Mouse (Mus musculus): Measurements from ENCODE around the gene Rtn3. TPM values are rescaled to one million over a fixed set of nuclear protein-coding genes. Genes with fewer than 3 reads are reported as not detected.

Rtn3 gene
- polyA plus RNA-seq, 1 experiment from 2014 or later: 566 TPM

- no peak overlapping the region for H3K27ac ChIP-seq
- peak; percentile 76; the same call in 1 of the 2 replicates for ATAC-seq
- WGBS: 77% methylated on average over 5 of the region's 5 CpGs
Measured at GRCm38 (mm10) chr19:7436061-7436970, 46.8 kb downstream of the Rtn3 start.

GRCm38 (mm10) chr19:7434887-7435286 is 48.2 kb downstream of the Rtn3 start:
- Histone ChIP-seq H3K27me3 (no peaks in the 10 kb centered on the region), H3K36me3 (peaks cover 54% of the 10 kb centered on the region), H3K9me3 (no peaks in the 10 kb centered on the region), H3K4me1 (replicated peaks) (peaks cover 9% of the 10 kb centered on the region), H3K4me2 (replicated peaks) (no peak overlapping the region), H3K4me3 (replicated peaks) (no peak overlapping the region), H3K27ac (no peak overlapping the region), H3K9ac (replicated peaks) (no peak overlapping the region)
- ATAC-seq: no peak
- 94% methylated on average over 2 of the region's 2 CpGs for WGBS

More at GRCm38 (mm10) chr19:7436061-7436970, 46.8 kb downstream of the Rtn3 start:
- peaks cover 12% of the 10 kb centered on the region for H3K4me1 ChIP-seq (replicated peaks)
- no peak overlapping the region for H3K4me3 ChIP-seq (replicated peaks)
- peaks cover 43% of the 10 kb centered on the region for H3K36me3 ChIP-seq
- no peaks in the 10 kb centered on the region for H3K9me3 ChIP-seq
- no peak overlapping the region for H3K4me2 ChIP-seq (replicated peaks)
- H3K9ac ChIP-seq (replicated peaks): no peak overlapping the region
- no peaks in the 10 kb centered on the region for H3K27me3 ChIP-seq

DNA sequence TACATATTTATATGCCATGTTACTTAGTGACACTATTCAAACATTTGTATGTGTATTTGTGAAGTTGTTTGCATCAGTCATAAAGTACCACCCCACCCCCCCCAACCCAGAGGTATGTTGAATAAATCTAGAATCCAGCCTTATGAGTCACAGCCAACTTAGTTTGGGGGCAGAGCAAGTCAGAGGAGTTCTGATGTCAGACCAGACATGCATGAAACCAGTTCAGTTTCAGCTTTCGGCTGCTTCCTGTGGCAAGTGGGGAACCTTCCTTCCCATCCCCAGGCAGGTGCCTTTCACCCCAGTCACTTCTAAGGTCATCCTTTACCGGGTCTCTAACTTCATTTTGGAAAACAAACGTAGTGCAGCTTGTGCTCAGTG is 57.7 kb downstream of the Rtn3 start:
- Histone ChIP-seq H3K36me3 (peaks cover 83% of the 10 kb centered on the region), H3K27me3 (no peaks in the 10 kb centered on the region), H3K4me2 (replicated peaks) (no peak overlapping the region), H3K4me1 (replicated peaks) (peaks cover 51% of the 10 kb centered on the region), H3K27ac (no peak overlapping the region), H3K9ac (replicated peaks) (no peak overlapping the region), H3K4me3 (replicated peaks) (no peak overlapping the region), H3K9me3 (no peaks in the 10 kb centered on the region)
- no peak for ATAC-seq
- 55% methylated on average over 3 of the region's 3 CpGs for WGBS

GRCm38 (mm10) chr19:7424590-7425397 is 58.3 kb downstream of the Rtn3 start:
- Histone ChIP-seq H3K27me3 (no peaks in the 10 kb centered on the region), H3K4me3 (replicated peaks) (peak overlapping the region; percentile 82; the same call in 1 of the 2 replicates), H3K4me2 (replicated peaks) (peak overlapping the region; percentile 70), H3K27ac (peak overlapping the region; percentile 99), H3K4me1 (replicated peaks) (peaks cover 57% of the 10 kb centered on the region), H3K9ac (replicated peaks) (peak overlapping the region; percentile 89), H3K36me3 (peaks cover 83% of the 10 kb centered on the region), H3K9me3 (no peaks in the 10 kb centered on the region)
- ATAC-seq: no peak
- WGBS: 61% methylated on average over 8 of the region's 8 CpGs

DNA sequence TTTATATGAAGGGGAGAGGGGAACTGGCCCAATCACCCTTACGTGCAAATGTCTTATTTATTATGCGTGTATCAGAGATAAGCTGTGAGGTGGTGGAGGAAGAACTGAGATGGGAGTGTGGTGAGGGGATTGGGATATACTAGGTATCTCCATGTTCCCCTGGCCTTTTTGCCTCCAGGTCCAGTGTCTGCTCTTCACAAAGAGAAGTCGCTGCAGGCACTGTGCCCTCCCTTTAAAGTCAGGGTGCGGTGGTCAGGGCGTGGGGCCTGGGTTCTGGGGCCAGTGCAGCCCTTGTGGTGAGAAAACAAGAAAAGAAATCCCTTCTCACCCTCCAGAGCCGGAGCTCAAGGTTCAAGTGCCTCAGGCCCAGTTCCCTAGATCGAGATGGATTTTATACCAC is 59.0 kb downstream of the Rtn3 start:
- Histone ChIP-seq H3K4me2 (replicated peaks) (peak overlapping the region; percentile 70), H3K4me3 (replicated peaks) (peak overlapping the region; percentile 82), H3K27me3 (no peaks in the 10 kb centered on the region), H3K9me3 (no peaks in the 10 kb centered on the region), H3K4me1 (replicated peaks) (peaks cover 64% of the 10 kb centered on the region), H3K27ac (peak overlapping the region; percentile 99), H3K9ac (replicated peaks) (peak overlapping the region; percentile 89), H3K36me3 (peaks cover 78% of the 10 kb centered on the region)
- ATAC-seq: no peak
- WGBS: 44% methylated on average over 7 of the region's 7 CpGs

GRCm38 (mm10) chr19:7423656-7424030 is 59.4 kb downstream of the Rtn3 start:
- Histone ChIP-seq H3K9me3 (no peaks in the 10 kb centered on the region), H3K27ac (peak overlapping the region; percentile 99), H3K36me3 (peaks cover 73% of the 10 kb centered on the region), H3K4me1 (replicated peaks) (peaks cover 69% of the 10 kb centered on the region), H3K27me3 (no peaks in the 10 kb centered on the region), H3K4me3 (replicated peaks) (peak overlapping the region; percentile 82), H3K4me2 (replicated peaks) (peak overlapping the region; percentile 70), H3K9ac (replicated peaks) (peak overlapping the region; percentile 89)
- no peak; the same call in none of the 2 replicates for ATAC-seq
- whole genome bisulfite sequencing: 11% methylated on average over 16 of the region's 16 CpGs

- peaks cover 68% of the 10 kb centered on the region for H3K36me3 ChIP-seq
- H3K4me2 ChIP-seq (replicated peaks): peak overlapping the region; percentile 70
- peak overlapping the region; percentile 82 for H3K4me3 ChIP-seq (replicated peaks)
- H3K9ac ChIP-seq (replicated peaks): peak overlapping the region; percentile 89
- ATAC-seq: peak; percentile 65
- H3K4me1 ChIP-seq (replicated peaks): peaks cover 69% of the 10 kb centered on the region
- WGBS: 4% methylated on average over 51 of the region's 51 CpGs
- no peaks in the 10 kb centered on the region for H3K9me3 ChIP-seq
- H3K27me3 ChIP-seq: no peaks in the 10 kb centered on the region
- peak overlapping the region; percentile 99 for H3K27ac ChIP-seq
Measured at GRCm38 (mm10) chr19:7423028-7423655, 59.9 kb downstream of the Rtn3 start.

- Histone ChIP-seq H3K27me3 (no peaks in the 10 kb centered on the region), H3K9me3 (no peaks in the 10 kb centered on the region), H3K36me3 (peaks cover 63% of the 10 kb centered on the region), H3K9ac (replicated peaks) (peak overlapping the region; percentile 89), H3K4me1 (replicated peaks) (peaks cover 69% of the 10 kb centered on the region), H3K27ac (peak overlapping the region; percentile 99), H3K4me3 (replicated peaks) (peak overlapping the region; percentile 82), H3K4me2 (replicated peaks) (peak overlapping the region; percentile 70)
- no peak for ATAC-seq
- WGBS: 4% methylated on average over 29 of the region's 35 CpGs
Measured at GRCm38 (mm10) chr19:7422656-7423027, 60.4 kb downstream of the Rtn3 start.

DNA sequence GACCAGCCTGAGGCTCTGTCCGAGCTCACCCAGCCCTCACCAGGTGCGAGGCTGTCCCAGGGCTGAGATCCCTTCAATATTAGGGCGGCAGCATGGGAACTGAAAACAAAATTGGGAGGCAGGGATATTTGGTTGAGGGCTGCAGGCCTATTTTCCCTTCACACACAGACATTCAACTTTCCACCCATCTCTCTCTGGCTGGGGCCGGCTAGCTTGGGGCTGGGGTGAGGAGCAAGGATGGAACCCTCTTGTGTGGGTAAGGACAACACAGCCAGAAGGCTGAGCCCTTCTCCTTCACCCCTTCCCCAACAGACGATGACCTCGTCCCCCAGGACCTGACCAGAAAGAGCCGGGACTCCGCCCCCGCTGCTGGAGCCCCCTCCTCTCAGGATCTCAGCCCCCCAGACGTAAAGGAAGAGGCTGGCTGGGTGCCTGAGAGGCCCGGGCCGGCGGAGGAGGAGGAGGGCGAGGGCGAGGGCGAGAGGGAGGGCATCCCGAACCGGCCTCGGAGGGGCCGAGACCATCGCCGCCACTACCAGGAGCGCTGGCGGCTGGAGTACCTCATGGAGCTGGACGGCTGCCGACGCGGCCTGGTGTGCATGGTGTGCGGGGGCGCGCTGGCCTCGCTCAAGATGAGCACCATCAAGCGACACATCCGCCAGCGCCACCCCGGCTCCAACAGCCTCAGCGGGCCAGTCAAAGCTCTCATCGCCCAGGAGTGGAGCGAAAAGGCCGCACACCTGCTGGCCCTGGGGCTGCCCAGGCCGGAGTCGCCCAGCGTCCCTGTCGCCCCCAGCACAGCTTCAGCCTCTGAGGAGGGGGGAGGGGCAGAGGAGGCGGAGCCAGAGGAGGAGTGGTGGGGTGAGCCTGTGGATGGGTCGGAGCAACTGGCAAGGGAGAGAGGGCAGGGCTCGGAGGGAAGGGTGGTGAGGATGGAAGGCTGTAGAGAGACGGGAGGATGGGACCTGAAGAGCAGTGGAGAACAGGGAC is 61.2 kb downstream of the Rtn3 start:
- Histone ChIP-seq H3K4me1 (replicated peaks) (peaks cover 69% of the 10 kb centered on the region), H3K4me3 (replicated peaks) (peak overlapping the region; percentile 82), H3K36me3 (peaks cover 56% of the 10 kb centered on the region), H3K27ac (peak overlapping the region; percentile 99), H3K9ac (replicated peaks) (peak overlapping the region; percentile 89), H3K4me2 (replicated peaks) (peak overlapping the region; percentile 70), H3K9me3 (no peaks in the 10 kb centered on the region), H3K27me3 (no peaks in the 10 kb centered on the region)
- WGBS: 7% methylated on average over 48 of the region's 48 CpGs
- ATAC-seq: peak; percentile 51

DNA sequence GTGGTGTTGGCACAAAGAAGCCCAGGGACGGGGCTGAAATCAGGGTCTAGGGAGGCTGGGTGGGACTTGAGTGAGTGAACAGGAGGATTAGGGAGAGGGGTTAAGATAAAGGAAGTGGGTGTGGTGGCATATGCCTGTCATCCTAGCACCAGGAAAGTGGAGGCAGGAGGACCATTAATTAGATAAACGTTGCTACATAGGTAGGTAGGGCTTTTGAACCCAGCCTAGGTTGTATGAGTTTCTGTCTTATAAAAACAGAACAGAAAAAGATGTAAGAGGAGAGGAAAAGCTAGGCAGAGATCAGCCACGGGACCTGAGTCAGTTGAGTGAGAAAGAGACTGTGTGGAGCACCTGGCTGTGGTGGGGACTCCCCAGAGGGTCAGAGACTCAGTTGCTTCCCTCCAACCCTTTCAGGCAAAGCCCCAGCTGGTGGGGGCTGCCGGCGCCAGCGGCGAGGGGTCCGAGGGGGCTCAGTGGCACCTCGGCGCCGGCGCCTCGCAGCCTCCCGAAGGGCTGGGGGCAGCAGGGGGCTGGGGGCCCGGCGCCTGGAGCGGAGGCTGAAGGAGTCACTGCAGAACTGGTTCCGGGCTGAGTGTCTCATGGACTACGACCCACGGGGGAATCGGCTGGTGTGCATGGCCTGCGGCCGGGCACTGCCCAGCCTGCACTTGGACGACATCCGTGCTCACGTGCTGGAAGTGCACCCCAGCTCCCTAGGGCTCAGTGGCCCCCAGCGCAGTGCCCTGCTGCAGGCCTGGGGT is 62.1 kb downstream of the Rtn3 start:
- Histone ChIP-seq H3K27me3 (no peaks in the 10 kb centered on the region), H3K36me3 (peaks cover 47% of the 10 kb centered on the region), H3K9me3 (no peaks in the 10 kb centered on the region), H3K4me2 (replicated peaks) (peak overlapping the region; percentile 70), H3K4me3 (replicated peaks) (peak overlapping the region; percentile 82), H3K9ac (replicated peaks) (peak overlapping the region; percentile 89), H3K4me1 (replicated peaks) (peaks cover 76% of the 10 kb centered on the region), H3K27ac (peak overlapping the region; percentile 99)
- WGBS: 31% methylated on average over 27 of the region's 27 CpGs
- no peak for ATAC-seq
